Mouse (Mus musculus): Measurements from ENCODE around the gene Klhdc8b. TPM values are rescaled to one million over a fixed set of nuclear protein-coding genes. Genes with fewer than 3 reads are reported as not detected.
A peak's percentile ranks its signal among the peaks of the same experiment; 100 is the strongest.

Klhdc8b gene
- polyA plus RNA-seq, 1 experiment from 2014 or later: 26.8 TPM

- no peak within 1 kb of the TSS for H3K4me2 ChIP-seq
- no peaks in the 10 kb centered on the region for H3K36me3 ChIP-seq (ENCODE audit: control insufficient read depth, insufficient read depth, low read length)
- DNase-seq (ENCODE audit: low spot score) (no peak), ATAC-seq (replicated peaks; ENCODE audit: low FRiP score) (no peak)
- no peak within 1 kb of the TSS for H3K9ac ChIP-seq (ENCODE audit: low read depth, low read length)
- no peaks in the 10 kb centered on the region for H3K27me3 ChIP-seq (replicated peaks; ENCODE audit: control insufficient read depth, insufficient read depth, low read length)
- no peaks in the 10 kb centered on the region for H3K4me1 ChIP-seq (replicated peaks; ENCODE audit: control insufficient read depth, insufficient read depth, low read length)
- no peak within 1 kb of the TSS for H3K27ac ChIP-seq (ENCODE audit: low read depth, low read length)
- H3K4me3 ChIP-seq (ENCODE audit: low read depth, low read length): no peak within 1 kb of the TSS
- H3K9me3 ChIP-seq (ENCODE audit: control insufficient read depth, low read length): no peaks in the 10 kb centered on the region
Observed at GRCm38 (mm10) chr9:108428384-108428783, 33.0 kb downstream of the Klhdc8b start, which contains the start of gene Ccdc36. TSS of gene Ccdc36 (minus strand) at chr9:108428484.

GRCm38 (mm10) chr9:108412221-108412620 is 49.2 kb downstream of the Klhdc8b start:
- DNase-seq (ENCODE audit: low spot score): no peak
- no peaks in the 10 kb centered on the region for H3K27me3 ChIP-seq (replicated peaks; ENCODE audit: control insufficient read depth, insufficient read depth, low read length)

DNA sequence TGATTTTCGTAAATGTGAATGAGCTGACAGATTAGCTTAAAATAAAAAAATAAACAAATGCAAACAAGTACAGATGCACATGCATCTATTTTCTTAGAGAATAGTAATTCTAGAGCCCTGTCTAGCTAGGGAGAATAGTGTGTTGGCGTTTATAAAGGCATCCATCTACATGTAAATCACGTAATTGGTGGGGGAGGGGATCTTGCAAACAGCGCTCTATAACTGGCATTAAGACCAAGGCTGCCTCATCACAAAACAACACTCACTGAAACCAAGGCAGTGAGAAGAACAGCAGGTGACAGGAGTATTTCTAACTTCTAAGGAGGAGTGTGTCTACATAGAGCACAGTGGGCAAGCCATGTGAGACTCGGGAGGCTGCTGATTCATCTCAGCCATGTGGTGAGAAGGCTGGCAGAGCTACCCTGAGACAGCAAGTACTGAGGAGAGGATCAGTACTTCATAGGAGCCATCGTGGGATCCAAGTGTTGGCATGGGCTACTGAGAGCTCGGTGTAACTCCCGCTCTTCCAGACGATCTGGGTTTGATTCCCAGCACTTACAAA is 49.9 kb downstream of the Klhdc8b start:
- WGBS: 78% methylated on average over 9 of the region's 9 CpGs
- Histone ChIP-seq H3K27me3 (replicated peaks; ENCODE audit: control insufficient read depth, insufficient read depth, low read length) (no peaks in the 10 kb centered on the region), H3K4me3 (ENCODE audit: low read depth, low read length) (no peak overlapping the region), H3K36me3 (ENCODE audit: control insufficient read depth, insufficient read depth, low read length) (no peaks in the 10 kb centered on the region), H3K9ac (ENCODE audit: low read depth, low read length) (no peak overlapping the region), H3K9me3 (ENCODE audit: control insufficient read depth, low read length) (no peaks in the 10 kb centered on the region), H3K4me1 (replicated peaks; ENCODE audit: control insufficient read depth, insufficient read depth, low read length) (no peaks in the 10 kb centered on the region), H3K4me2 (no peak overlapping the region), H3K27ac (ENCODE audit: low read depth, low read length) (no peak overlapping the region)
- ATAC-seq (replicated peaks; ENCODE audit: low FRiP score): no peak
- no peak for DNase-seq (ENCODE audit: low spot score)

More at GRCm38 (mm10) chr9:108412221-108412620, 49.2 kb downstream of the Klhdc8b start:
- Histone ChIP-seq H3K9me3 (ENCODE audit: control insufficient read depth, low read length) (no peaks in the 10 kb centered on the region), H3K4me1 (replicated peaks; ENCODE audit: control insufficient read depth, insufficient read depth, low read length) (no peaks in the 10 kb centered on the region), H3K9ac (ENCODE audit: low read depth, low read length) (no peak overlapping the region), H3K27ac (ENCODE audit: low read depth, low read length) (no peak overlapping the region), H3K4me2 (no peak overlapping the region), H3K4me3 (ENCODE audit: low read depth, low read length) (no peak overlapping the region), H3K36me3 (ENCODE audit: control insufficient read depth, insufficient read depth, low read length) (no peaks in the 10 kb centered on the region)
- 83% methylated on average over 1 of the region's 1 CpGs for whole genome bisulfite sequencing
- ATAC-seq (replicated peaks; ENCODE audit: low FRiP score): no peak

- no peaks in the 10 kb centered on the region for H3K27me3 ChIP-seq (replicated peaks; ENCODE audit: control insufficient read depth, insufficient read depth, low read length)
- H3K27ac ChIP-seq (ENCODE audit: low read depth, low read length): no peak overlapping the region
- DNase-seq (ENCODE audit: low spot score) (no peak), ATAC-seq (replicated peaks; ENCODE audit: low FRiP score) (no peak)
- H3K4me3 ChIP-seq (ENCODE audit: low read depth, low read length): no peak overlapping the region
- no peaks in the 10 kb centered on the region for H3K36me3 ChIP-seq (ENCODE audit: control insufficient read depth, insufficient read depth, low read length)
- whole genome bisulfite sequencing: 81% methylated on average over 4 of the region's 4 CpGs
- no peaks in the 10 kb centered on the region for H3K9me3 ChIP-seq (ENCODE audit: control insufficient read depth, low read length)
- H3K9ac ChIP-seq (ENCODE audit: low read depth, low read length): no peak overlapping the region
- no peak overlapping the region for H3K4me2 ChIP-seq
- H3K4me1 ChIP-seq (replicated peaks; ENCODE audit: control insufficient read depth, insufficient read depth, low read length): peaks cover 4% of the 10 kb centered on the region
Observed at GRCm38 (mm10) chr9:108409535-108409934, 51.8 kb downstream of the Klhdc8b start.

DNA sequence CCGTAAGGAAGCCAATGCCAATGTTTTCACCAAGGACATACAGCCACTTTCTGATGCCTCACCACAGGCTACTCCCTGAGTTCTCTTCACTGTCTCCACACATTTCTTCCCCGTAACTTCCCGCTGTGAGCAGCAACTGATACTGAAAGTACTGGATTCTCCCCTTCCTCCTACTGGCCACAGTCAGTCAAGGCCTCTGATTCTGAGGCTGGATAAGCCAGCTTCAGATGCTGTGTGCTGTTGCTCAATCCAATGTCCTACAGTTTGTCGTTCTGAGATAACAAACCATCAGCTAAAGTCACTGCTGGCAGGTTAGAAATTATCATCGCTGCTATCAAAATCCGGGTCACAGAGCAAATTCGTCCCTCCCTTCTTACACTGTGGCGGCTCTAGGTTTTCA is 56.9 kb downstream of the Klhdc8b start:
- 0 out of 2 replicates have a peak overlapping the region, but pooled peaks have one; percentile 3 for H3K4me2 ChIP-seq
- no peak for DNase-seq (ENCODE audit: low spot score)
- H3K4me3 ChIP-seq (ENCODE audit: low read depth, low read length): no peak overlapping the region
- no peaks in the 10 kb centered on the region for H3K9me3 ChIP-seq (ENCODE audit: control insufficient read depth, low read length)
- H3K27ac ChIP-seq (ENCODE audit: low read depth, low read length): no peak overlapping the region
- 48% methylated on average over 8 of the region's 8 CpGs for WGBS
- no peak overlapping the region for H3K9ac ChIP-seq (ENCODE audit: low read depth, low read length)
- no peaks in the 10 kb centered on the region for H3K27me3 ChIP-seq (replicated peaks; ENCODE audit: control insufficient read depth, insufficient read depth, low read length)
- no peaks in the 10 kb centered on the region for H3K36me3 ChIP-seq (ENCODE audit: control insufficient read depth, insufficient read depth, low read length)
- ATAC-seq (replicated peaks; ENCODE audit: low FRiP score): no peak; the same call in 1 of the 2 replicates
- peaks cover 6% of the 10 kb centered on the region for H3K4me1 ChIP-seq (replicated peaks; ENCODE audit: control insufficient read depth, insufficient read depth, low read length)

- ATAC-seq (replicated peaks; ENCODE audit: low FRiP score): no peak
- Histone ChIP-seq H3K4me1 (replicated peaks; ENCODE audit: control insufficient read depth, insufficient read depth, low read length) (peaks cover 6% of the 10 kb centered on the region), H3K27ac (ENCODE audit: low read depth, low read length) (no peak overlapping the region), H3K9me3 (ENCODE audit: control insufficient read depth, low read length) (no peaks in the 10 kb centered on the region), H3K4me3 (ENCODE audit: low read depth, low read length) (no peak overlapping the region), H3K9ac (ENCODE audit: low read depth, low read length) (no peak overlapping the region), H3K36me3 (ENCODE audit: control insufficient read depth, insufficient read depth, low read length) (no peaks in the 10 kb centered on the region), H3K27me3 (replicated peaks; ENCODE audit: control insufficient read depth, insufficient read depth, low read length) (no peaks in the 10 kb centered on the region), H3K4me2 (no peak overlapping the region)
- 88% methylated on average over 4 of the region's 4 CpGs for WGBS
- DNase-seq (ENCODE audit: low spot score): no peak
Observed at GRCm38 (mm10) chr9:108403081-108403480, 58.3 kb downstream of the Klhdc8b start.

GRCm38 (mm10) chr9:108401186-108401960 is 60.0 kb downstream of the Klhdc8b start:
- H3K27ac ChIP-seq (ENCODE audit: low read depth, low read length): no peak overlapping the region
- WGBS: 78% methylated on average over 7 of the region's 7 CpGs

GRCm38 (mm10) chr9:108398324-108398723 is 63.1 kb downstream of the Klhdc8b start:
- WGBS: 86% methylated on average over 3 of the region's 3 CpGs
- Histone ChIP-seq H3K9me3 (ENCODE audit: control insufficient read depth, low read length) (no peaks in the 10 kb centered on the region), H3K4me3 (ENCODE audit: low read depth, low read length) (no peak overlapping the region), H3K4me2 (no peak overlapping the region), H3K36me3 (ENCODE audit: control insufficient read depth, insufficient read depth, low read length) (peaks cover 7% of the 10 kb centered on the region), H3K27me3 (replicated peaks; ENCODE audit: control insufficient read depth, insufficient read depth, low read length) (no peaks in the 10 kb centered on the region), H3K27ac (ENCODE audit: low read depth, low read length) (no peak overlapping the region), H3K4me1 (replicated peaks; ENCODE audit: control insufficient read depth, insufficient read depth, low read length) (no peaks in the 10 kb centered on the region), H3K9ac (ENCODE audit: low read depth, low read length) (no peak overlapping the region)
- DNase-seq (ENCODE audit: low spot score) (no peak), ATAC-seq (replicated peaks; ENCODE audit: low FRiP score) (no peak)

More at GRCm38 (mm10) chr9:108401186-108401960, 60.0 kb downstream of the Klhdc8b start:
- no peak overlapping the region for H3K4me2 ChIP-seq
- DNase-seq (ENCODE audit: low spot score) (no peak), ATAC-seq (replicated peaks; ENCODE audit: low FRiP score) (no peak)
- no peaks in the 10 kb centered on the region for H3K9me3 ChIP-seq (ENCODE audit: control insufficient read depth, low read length)
- H3K36me3 ChIP-seq (ENCODE audit: control insufficient read depth, insufficient read depth, low read length): no peaks in the 10 kb centered on the region
- H3K27me3 ChIP-seq (replicated peaks; ENCODE audit: control insufficient read depth, insufficient read depth, low read length): no peaks in the 10 kb centered on the region
- no peak overlapping the region for H3K9ac ChIP-seq (ENCODE audit: low read depth, low read length)
- H3K4me1 ChIP-seq (replicated peaks; ENCODE audit: control insufficient read depth, insufficient read depth, low read length): peaks cover 6% of the 10 kb centered on the region
- H3K4me3 ChIP-seq (ENCODE audit: low read depth, low read length): no peak overlapping the region
